Mouse (Mus musculus): ENCODE results near the gene Ctc1. TPM values are rescaled to one million over a fixed set of nuclear protein-coding genes. Genes with fewer than 3 reads are reported as not detected.
A peak's percentile ranks its signal among the peaks of the same experiment; 100 is the strongest.

Ctc1 gene
- polyA plus RNA-seq, 2 experiments = 44.6 to 76.4 TPM

GRCm38 (mm10) chr11:69051771-69052170, 36.1 kb downstream of the Ctc1 start:
- Histone ChIP-seq H3K27ac (replicated peaks; ENCODE audit: low read depth, low read length) (no peak overlapping the region), H3K27me3 (ENCODE audit: control insufficient read depth, insufficient read depth, low read length) (no peaks in the 10 kb centered on the region), H3K9ac (ENCODE audit: low read depth, low read length, severe bottlenecking) (no peak overlapping the region), H3K4me3 (replicated peaks; ENCODE audit: low read length) (no peak overlapping the region), H3K9me3 (ENCODE audit: control insufficient read depth, low read length) (no peaks in the 10 kb centered on the region), H3K4me2 (replicated peaks; ENCODE audit: low read depth, low read length, severe bottlenecking) (no peak overlapping the region), H3K36me3 (ENCODE audit: control insufficient read depth, insufficient read depth, low read length) (peaks cover 45% of the 10 kb centered on the region), H3K4me1 (ENCODE audit: control insufficient read depth, insufficient read depth, low read length) (peaks cover 8% of the 10 kb centered on the region; the same call in 1 of the 2 replicates)
- no peak for ATAC-seq (ENCODE audit: low FRiP score, low read depth)
- TF ChIP-seq POLR2A (IDR thresholded peaks at IDR 0.05; ENCODE audit: borderline replicate concordance, extremely low read depth, insufficient read depth, insufficient read length) = no peak
- no peak for DNase-seq (ENCODE audit: low spot score)
- WGBS = 89% methylated on average over 4 of the region's 4 CpGs

GRCm38 (mm10) chr11:69052824-69053421, 37.2 kb downstream of the Ctc1 start:
- Histone ChIP-seq H3K4me3 (replicated peaks; ENCODE audit: low read length) (no peak overlapping the region), H3K27ac (replicated peaks; ENCODE audit: low read depth, low read length) (no peak overlapping the region), H3K27me3 (ENCODE audit: control insufficient read depth, insufficient read depth, low read length) (no peaks in the 10 kb centered on the region), H3K9ac (ENCODE audit: low read depth, low read length, severe bottlenecking) (no peak overlapping the region), H3K4me1 (ENCODE audit: control insufficient read depth, insufficient read depth, low read length) (no peaks in the 10 kb centered on the region), H3K4me2 (replicated peaks; ENCODE audit: low read depth, low read length, severe bottlenecking) (no peak overlapping the region), H3K9me3 (ENCODE audit: control insufficient read depth, low read length) (no peaks in the 10 kb centered on the region), H3K36me3 (ENCODE audit: control insufficient read depth, insufficient read depth, low read length) (peaks cover 44% of the 10 kb centered on the region)
- DNase-seq (ENCODE audit: low spot score) (no peak), ATAC-seq (ENCODE audit: low FRiP score, low read depth) (no peak)
- 72% methylated on average over 2 of the region's 2 CpGs for WGBS
- TF ChIP-seq POLR2A (IDR thresholded peaks at IDR 0.05; ENCODE audit: borderline replicate concordance, extremely low read depth, insufficient read depth, insufficient read length) = no peak

DNA sequence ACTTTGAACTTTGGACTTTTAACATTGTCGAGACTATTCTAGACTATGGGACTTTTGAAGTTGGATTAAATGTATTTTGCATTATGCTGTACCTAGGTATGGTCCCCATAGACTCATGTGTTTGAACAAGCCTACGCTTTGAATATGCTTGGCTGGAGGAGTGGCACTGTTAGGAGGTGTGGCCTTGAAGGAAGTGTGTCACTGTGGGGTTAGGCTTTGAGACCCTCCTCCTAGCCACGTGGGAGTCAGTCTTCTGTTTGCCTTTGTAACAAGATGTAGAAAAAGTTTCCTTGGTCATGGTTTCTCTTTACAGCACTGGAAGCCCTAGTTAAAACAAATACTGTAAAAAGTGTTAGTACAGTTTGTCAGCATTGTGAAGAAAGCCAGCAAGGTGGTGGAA, 38.1 kb downstream of the Ctc1 start:
- ATAC-seq (ENCODE audit: low FRiP score, low read depth) (no peak), DNase-seq (ENCODE audit: low spot score) (no peak)
- H3K9me3 ChIP-seq (ENCODE audit: control insufficient read depth, low read length) = no peaks in the 10 kb centered on the region
- 76% methylated on average over 3 of the region's 3 CpGs for WGBS
- H3K27ac ChIP-seq (replicated peaks; ENCODE audit: low read depth, low read length) = no peak overlapping the region
- H3K4me2 ChIP-seq (replicated peaks; ENCODE audit: low read depth, low read length, severe bottlenecking) = no peak overlapping the region
- no peak overlapping the region for H3K9ac ChIP-seq (ENCODE audit: low read depth, low read length, severe bottlenecking)
- no peak overlapping the region for H3K4me3 ChIP-seq (replicated peaks; ENCODE audit: low read length)
- H3K36me3 ChIP-seq (ENCODE audit: control insufficient read depth, insufficient read depth, low read length) = peaks cover 34% of the 10 kb centered on the region
- H3K4me1 ChIP-seq (ENCODE audit: control insufficient read depth, insufficient read depth, low read length) = peaks cover 6% of the 10 kb centered on the region
- no peak for TF ChIP-seq POLR2A (IDR thresholded peaks at IDR 0.05; ENCODE audit: borderline replicate concordance, extremely low read depth, insufficient read depth, insufficient read length)
- no peaks in the 10 kb centered on the region for H3K27me3 ChIP-seq (ENCODE audit: control insufficient read depth, insufficient read depth, low read length)

DNA sequence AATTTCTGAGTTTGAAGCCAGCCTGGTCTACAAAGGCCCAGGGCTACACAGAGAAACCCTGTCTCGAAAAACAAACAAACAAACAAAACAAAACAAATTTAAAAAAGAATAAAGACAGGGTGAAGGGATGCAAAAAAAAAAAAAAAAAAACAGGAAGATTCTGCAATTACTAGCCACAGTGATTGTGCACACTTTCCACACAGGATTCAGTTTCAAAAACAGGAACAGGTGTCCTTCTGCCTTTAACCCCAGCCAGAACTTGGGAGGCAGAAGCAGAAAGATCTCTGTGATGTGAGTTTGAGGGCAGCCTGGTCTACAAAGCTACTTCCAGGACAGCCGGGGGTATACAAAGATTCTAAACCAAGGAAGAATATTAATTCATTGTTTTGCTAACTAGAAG, 42.6 kb downstream of the Ctc1 start:
- H3K27ac ChIP-seq (replicated peaks; ENCODE audit: low read depth, low read length) = no peak overlapping the region
- peak overlapping the region; percentile 54 for H3K4me3 ChIP-seq (replicated peaks; ENCODE audit: low read length)
- DNase-seq (ENCODE audit: low spot score) (no peak), ATAC-seq (ENCODE audit: low FRiP score, low read depth) (no peak)
- H3K9ac ChIP-seq (ENCODE audit: low read depth, low read length, severe bottlenecking) = peak overlapping the region; percentile 67
- no peaks in the 10 kb centered on the region for H3K9me3 ChIP-seq (ENCODE audit: control insufficient read depth, low read length)
- peaks cover 18% of the 10 kb centered on the region for H3K4me1 ChIP-seq (ENCODE audit: control insufficient read depth, insufficient read depth, low read length)
- WGBS = 81% methylated on average over 2 of the region's 2 CpGs
- TF ChIP-seq POLR2A (IDR thresholded peaks at IDR 0.05; ENCODE audit: borderline replicate concordance, extremely low read depth, insufficient read depth, insufficient read length) = no peak
- H3K27me3 ChIP-seq (ENCODE audit: control insufficient read depth, insufficient read depth, low read length) = no peaks in the 10 kb centered on the region
- peaks cover 5% of the 10 kb centered on the region for H3K36me3 ChIP-seq (ENCODE audit: control insufficient read depth, insufficient read depth, low read length)
- H3K4me2 ChIP-seq (replicated peaks; ENCODE audit: low read depth, low read length, severe bottlenecking) = peak overlapping the region; percentile 53

- TF ChIP-seq POLR2A (IDR thresholded peaks at IDR 0.05; ENCODE audit: borderline replicate concordance, extremely low read depth, insufficient read depth, insufficient read length) = no peak
- ATAC-seq (ENCODE audit: low FRiP score, low read depth) (no peak), DNase-seq (ENCODE audit: low spot score) (no peak)
- peaks cover 2% of the 10 kb centered on the region; the same call in 1 of the 2 replicates for H3K36me3 ChIP-seq (ENCODE audit: control insufficient read depth, insufficient read depth, low read length)
- H3K4me2 ChIP-seq (replicated peaks; ENCODE audit: low read depth, low read length, severe bottlenecking) = peak overlapping the region; percentile 53
- peak overlapping the region; percentile 40 for H3K27ac ChIP-seq (replicated peaks; ENCODE audit: low read depth, low read length)
- WGBS = 3% methylated on average over 19 of the region's 19 CpGs
- no peaks in the 10 kb centered on the region for H3K9me3 ChIP-seq (ENCODE audit: control insufficient read depth, low read length)
- no peaks in the 10 kb centered on the region for H3K27me3 ChIP-seq (ENCODE audit: control insufficient read depth, insufficient read depth, low read length)
- peak overlapping the region; percentile 67 for H3K9ac ChIP-seq (ENCODE audit: low read depth, low read length, severe bottlenecking)
- peaks cover 18% of the 10 kb centered on the region for H3K4me1 ChIP-seq (ENCODE audit: control insufficient read depth, insufficient read depth, low read length)
- H3K4me3 ChIP-seq (replicated peaks; ENCODE audit: low read length) = peak overlapping the region; percentile 54
Observed at GRCm38 (mm10) chr11:69058729-69059356, 43.1 kb downstream of the Ctc1 start.

Measured in limb, embryonic 14.5 days (tissue).